Mouse (Mus musculus): ENCODE measurements at regions not wholly inside any gene's neighbourhood (a gene's known extent, or its start where the extent isn't known, plus 50 kb on each side); places are given as distances from the start of the nearest gene placed in this dataset.

GRCm38 (mm10) chr5:111835737-111836667, 102.3 kb downstream of the Gm26897 start:
- no peak for DNase-seq

GRCm38 (mm10) chr5:111836668-111837234, 103.0 kb downstream of the Gm26897 start:
- DNase-seq: no peak

- DNase-seq: no peak
Observed at GRCm38 (mm10) chr5:111842461-111842860, 108.7 kb downstream of the Gm26897 start.

GRCm38 (mm10) chr5:111843622-111844239, 110.0 kb downstream of the Gm26897 start:
- no peak for DNase-seq

GRCm38 (mm10) chr5:111844528-111844927, 110.8 kb downstream of the Gm26897 start:
- no peak for DNase-seq

GRCm38 (mm10) chr5:111848917-111849316, 115.2 kb downstream of the Gm26897 start:
- DNase-seq: no peak

GRCm38 (mm10) chr5:111852682-111853081, 119.0 kb downstream of the Gm26897 start:
- DNase-seq: no peak

- DNase-seq: no peak
Observed at GRCm38 (mm10) chr5:111855366-111855765, 121.6 kb downstream of the Gm26897 start.

- no peak for DNase-seq
Observed at GRCm38 (mm10) chr5:111857200-111857599, 123.5 kb downstream of the Gm26897 start.

- DNase-seq: no peak
Observed at GRCm38 (mm10) chr5:111860436-111860835, 126.7 kb downstream of the Gm26897 start.

- no peak for DNase-seq
Observed at GRCm38 (mm10) chr5:111862331-111862730, 128.6 kb downstream of the Gm26897 start.

- DNase-seq: no peak
Observed at GRCm38 (mm10) chr5:111863922-111864321, 130.2 kb downstream of the Gm26897 start.

GRCm38 (mm10) chr5:111864606-111865005, 130.9 kb downstream of the Gm26897 start:
- DNase-seq: no peak

- no peak for DNase-seq
Observed at GRCm38 (mm10) chr5:111869011-111869410, 135.3 kb downstream of the Gm26897 start.

GRCm38 (mm10) chr5:111877165-111877793, 143.6 kb downstream of the Gm26897 start:
- no peak for DNase-seq

GRCm38 (mm10) chr5:111879044-111879443, 145.3 kb downstream of the Gm26897 start:
- no peak for DNase-seq

- no peak for DNase-seq
Observed at GRCm38 (mm10) chr5:111880268-111880667, 146.5 kb downstream of the Gm26897 start.

GRCm38 (mm10) chr5:111881517-111881916, 147.8 kb downstream of the Gm26897 start:
- DNase-seq: no peak

GRCm38 (mm10) chr5:111887281-111887680, 153.6 kb downstream of the Gm26897 start:
- DNase-seq: no peak

GRCm38 (mm10) chr5:111890800-111891199, 157.1 kb downstream of the Gm26897 start:
- no peak for DNase-seq

- DNase-seq: no peak
Observed at GRCm38 (mm10) chr5:111891261-111891693, 157.6 kb downstream of the Gm26897 start.

- no peak for DNase-seq
Observed at GRCm38 (mm10) chr5:111892956-111893355, 159.2 kb downstream of the Gm26897 start.

- DNase-seq: peak in 1 of 2 experiments; percentile 9
Observed at GRCm38 (mm10) chr5:111893905-111894311, 160.2 kb downstream of the Gm26897 start.

All from cerebellum, adult 18-20 months (tissue).